Mouse (Mus musculus) left cerebral cortex, postnatal 36 days (tissue): Measurements from ENCODE around the gene Mical1. TPM values are rescaled to one million over a fixed set of nuclear protein-coding genes. Genes with fewer than 3 reads are reported as not detected.

Experiments
- DNase-seq, 2 experiments: peaks; one replicate each; pipeline ENCODE4 v3.0.0; 2021 to 2022; ENCODE audit warnings: low spot score in 2 of 2, mixed read lengths in 1 of 2
- intact Hi-C: fragments of 180-260 bp; cut with DNase I; formaldehyde crosslinking; loops from one replicate; pipeline ENCODE4 v1.15.1; 2025
- total RNA-seq, 2 experiments: library from RNA; stranded (reverse); gene quantifications; 2 replicates each; pipeline ENCODE4 v1.2.3; 2021

The Mical1 gene
- total RNA-seq, 2 experiments from 2014 or later: 17.3 to 19.6 TPM

DNA sequence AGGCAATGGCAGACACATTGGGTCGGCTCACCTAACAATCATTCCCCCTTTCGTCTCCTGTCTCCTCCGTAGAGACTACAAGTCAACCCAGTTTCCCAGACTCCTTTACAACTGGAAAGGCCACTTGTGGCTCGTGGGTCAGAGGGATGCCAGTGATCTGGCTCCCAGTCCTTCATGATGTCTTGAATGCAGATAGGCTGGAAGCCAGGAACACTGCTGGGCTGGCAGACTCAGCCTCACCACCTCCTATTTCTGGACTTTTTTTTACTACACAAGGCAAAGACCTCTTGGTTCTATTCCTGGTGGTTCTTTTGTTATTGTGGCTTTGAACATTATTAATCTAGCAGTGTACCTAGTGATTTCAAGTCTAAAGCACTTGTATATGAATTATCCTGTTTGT is 38.2 kb downstream of the Mical1 start:
- intact Hi-C loops: loop anchor here (10.0 kb wide), 1 partner anchor 760 kb away; the partner anchor contains the start of gene Foxo3
- DNase-seq: no peak

DNA sequence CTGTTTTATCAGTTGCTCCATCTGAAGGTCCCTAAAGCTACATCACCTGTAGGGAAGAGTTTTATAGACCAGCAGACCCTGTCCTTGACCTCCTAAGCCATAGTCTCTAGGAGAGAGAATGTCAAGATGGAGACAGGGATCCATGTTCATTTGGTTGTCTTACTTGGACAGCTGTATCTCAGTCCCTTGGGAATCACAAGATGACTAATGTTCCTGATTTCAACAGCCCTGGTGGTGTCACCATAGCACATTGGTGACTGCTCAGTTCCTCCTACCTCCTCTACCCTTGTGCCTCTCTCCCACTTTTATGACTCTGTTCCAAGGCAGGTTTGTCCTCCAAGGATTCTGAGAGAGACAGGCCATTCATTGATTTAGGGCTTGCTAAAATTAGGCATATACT is 38.8 kb downstream of the Mical1 start:
- no peak for DNase-seq
- intact Hi-C loops: loop anchor here (5.0 to 10.0 kb wide), 2 partner anchors 297 to 760 kb away; partner anchors contain the start of gene Foxo3

DNA sequence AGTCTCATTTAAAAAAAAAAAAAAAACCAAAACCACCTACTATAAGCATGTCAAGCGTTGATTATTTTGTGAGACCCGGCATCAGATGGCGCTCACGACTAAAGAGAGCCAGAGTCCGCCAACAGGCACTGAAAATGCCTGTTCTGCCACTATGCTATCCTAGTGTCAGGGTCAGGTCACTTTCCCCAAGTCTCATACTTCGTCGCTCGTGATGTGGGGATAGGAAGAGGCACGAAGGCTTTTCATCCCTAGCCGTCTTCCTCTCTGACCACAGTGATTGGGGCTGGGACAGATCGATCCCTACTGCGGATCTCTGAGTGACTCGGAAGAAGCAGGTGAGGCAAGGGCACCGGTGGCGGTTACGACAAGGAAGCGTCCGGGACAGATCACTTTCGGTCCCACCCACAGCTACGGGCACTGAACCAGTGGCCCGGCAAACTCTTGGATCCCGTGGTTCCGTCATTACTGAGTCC is 42.4 kb downstream of the Mical1 start:
- intact Hi-C loops: loop anchor here (2.0 to 10.0 kb wide), 3 partner anchors 164 to 756 kb away; partner anchors contain the start of gene Foxo3
- DNase-seq: peak; percentile 58 to 59

DNA sequence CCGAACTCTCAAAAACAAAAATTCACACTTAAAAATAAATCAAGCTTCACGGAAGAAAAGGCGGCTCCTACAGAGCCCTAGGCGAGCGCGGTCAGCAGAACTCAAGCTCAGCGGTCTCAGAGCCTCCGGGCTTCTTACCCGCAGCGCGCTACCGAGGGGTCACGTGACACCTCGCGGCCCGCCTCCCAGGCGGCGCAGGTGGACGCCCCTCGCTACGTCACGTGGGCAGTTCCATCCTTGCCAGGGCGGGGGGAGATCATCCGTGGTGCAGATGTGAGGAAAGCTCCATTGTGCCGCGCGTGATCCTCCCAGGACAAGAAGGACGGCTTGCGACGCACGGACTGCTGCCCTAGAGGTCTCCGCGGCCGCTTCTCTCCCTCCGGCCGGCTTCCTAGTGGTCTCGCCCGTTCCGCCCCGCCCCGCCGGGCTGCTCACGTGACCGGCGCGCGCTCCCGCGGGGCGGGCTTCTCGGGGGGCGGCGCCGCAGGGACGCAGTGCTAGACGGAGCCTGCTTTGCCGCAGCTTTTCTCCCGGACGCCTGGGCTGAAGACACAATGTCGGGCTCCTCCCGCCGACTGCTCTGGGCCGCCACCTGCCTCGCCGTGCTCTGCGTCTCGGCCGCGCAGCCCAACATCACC is 43.0 kb downstream of the Mical1 start, which contains the start of gene Cd164:
TSS of gene Cd164 (plus strand) at position 434 of the 638 bp plus-strand sequence.
- DNase-seq: peak; percentile 91 to 92
- intact Hi-C loops: loop anchor here (2.0 to 10.0 kb wide), 3 partner anchors 164 to 756 kb away; partner anchors contain the start of gene Foxo3

DNA sequence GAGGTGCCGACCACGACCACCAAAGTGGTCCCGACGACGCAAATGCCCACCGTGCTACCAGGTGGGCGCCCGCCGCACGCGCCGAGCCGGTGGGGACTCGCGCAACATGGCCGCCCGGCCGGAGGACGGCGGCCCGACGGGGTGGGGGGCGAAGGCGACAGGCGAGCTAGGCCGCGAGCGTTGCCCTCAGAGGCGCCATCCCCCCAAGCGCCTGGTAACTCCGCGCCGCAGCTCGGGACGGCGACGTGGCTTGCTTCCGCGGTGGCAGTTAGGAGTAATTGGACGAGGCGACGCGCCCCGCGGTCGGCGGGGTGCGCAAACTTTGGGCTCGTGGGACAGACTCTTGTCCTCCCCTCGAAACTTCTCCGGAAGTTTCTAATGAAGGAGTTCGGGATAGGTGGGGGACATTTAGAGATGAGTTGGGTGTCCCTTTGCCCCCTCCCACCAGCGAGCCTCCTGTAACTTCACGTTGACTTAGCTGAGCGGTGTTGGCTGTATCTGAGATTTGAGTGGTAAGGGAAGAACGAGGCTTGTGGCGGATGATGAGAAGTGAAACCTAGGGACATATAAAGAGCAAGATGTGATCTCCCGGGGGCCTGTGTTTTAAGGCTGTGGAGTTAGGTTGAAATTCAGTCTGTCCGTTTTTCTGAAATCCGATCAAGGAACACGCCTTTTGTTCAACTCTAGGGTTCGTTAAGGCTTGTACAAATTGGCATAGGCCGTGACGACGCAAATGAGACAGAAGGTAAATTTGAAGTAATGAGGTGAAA is 43.7 kb downstream of the Mical1 start:
- intact Hi-C loops: loop anchor here (2.0 to 10.0 kb wide), 4 partner anchors 52 to 755 kb away; partner anchors contain the start of gene Foxo3
- no peak for DNase-seq

DNA sequence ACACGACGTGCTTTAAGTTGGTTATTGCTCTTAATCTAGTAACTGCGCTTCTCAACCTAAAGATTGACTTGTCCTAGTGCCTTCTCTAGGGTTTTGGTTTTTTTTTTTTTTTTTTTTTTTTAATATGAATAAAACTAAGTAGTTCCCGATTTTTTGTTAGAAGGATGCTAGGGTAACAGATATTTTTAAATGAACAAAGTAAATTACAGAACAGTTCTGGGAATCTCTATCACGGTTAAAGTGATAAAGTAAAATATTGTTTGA is 44.2 kb downstream of the Mical1 start:
- intact Hi-C loops: loop anchor here (5.0 kb wide), 1 partner anchor 52 kb away; no protein-coding TSS in a partner anchor
- no peak for DNase-seq

DNA sequence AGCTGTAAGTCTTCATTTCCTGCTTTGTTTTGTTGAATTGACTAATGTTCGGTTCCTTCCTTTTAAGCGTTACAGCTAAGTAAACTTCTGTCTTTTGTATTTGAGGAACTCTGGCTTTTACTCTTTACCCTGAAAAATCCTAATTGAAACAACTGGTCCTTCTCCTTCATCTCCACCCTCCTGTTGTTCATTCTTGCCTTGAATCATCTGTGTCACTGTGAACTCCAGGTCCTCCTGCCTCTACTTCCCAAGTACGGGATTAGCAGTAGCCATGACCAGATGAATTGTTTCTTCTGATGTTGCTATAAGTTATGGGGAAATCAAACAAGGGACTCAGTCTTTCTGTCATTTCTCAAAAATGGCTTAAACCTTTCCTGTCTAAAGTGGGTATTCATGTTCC is 47.3 kb downstream of the Mical1 start:
- no peak for DNase-seq
- intact Hi-C loops: loop anchor here (5.0 kb wide), 1 partner anchor 49 kb away; no protein-coding TSS in a partner anchor

DNA sequence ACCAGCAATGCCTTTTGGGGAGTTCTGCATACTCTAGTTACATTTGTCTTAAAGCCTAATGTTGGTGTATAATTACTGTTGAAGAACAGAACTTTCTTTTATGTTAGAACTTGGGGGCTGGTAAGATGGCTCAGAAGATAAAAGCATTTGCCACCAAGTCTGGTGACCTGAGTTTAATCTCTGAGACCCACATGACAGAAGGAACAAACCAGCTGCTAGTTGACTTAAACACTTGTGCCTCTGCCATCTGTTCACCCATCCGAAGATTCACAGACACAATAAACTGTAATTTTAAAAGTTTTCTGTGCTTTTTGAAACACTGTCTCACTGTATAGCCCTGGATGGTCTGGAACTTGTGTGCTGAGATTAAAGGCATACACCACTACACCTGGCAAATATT is 49.6 kb downstream of the Mical1 start:
- DNase-seq: no peak
- intact Hi-C loops: no loop called here

DNA sequence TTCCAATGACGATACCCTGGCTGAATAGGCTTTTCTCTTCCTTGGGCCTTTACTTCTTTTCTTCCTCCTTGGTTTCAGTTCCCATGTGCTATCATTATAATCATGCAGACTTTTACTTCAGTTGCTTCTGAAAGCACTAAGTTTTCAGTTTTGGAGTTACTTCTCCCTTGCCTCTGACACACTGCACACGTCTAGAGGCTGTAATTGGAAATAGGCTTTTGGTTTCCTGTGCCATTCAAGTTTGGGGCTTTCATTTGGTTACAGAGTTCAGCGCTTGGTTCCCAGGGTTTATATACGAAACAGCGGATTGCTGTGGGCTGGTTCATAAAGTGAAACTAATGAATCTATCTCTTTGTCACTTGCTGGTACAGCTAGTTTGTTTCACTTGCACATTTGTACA is 53.9 kb downstream of the Mical1 start:
- intact Hi-C loops: no loop called here
- DNase-seq: no peak

DNA sequence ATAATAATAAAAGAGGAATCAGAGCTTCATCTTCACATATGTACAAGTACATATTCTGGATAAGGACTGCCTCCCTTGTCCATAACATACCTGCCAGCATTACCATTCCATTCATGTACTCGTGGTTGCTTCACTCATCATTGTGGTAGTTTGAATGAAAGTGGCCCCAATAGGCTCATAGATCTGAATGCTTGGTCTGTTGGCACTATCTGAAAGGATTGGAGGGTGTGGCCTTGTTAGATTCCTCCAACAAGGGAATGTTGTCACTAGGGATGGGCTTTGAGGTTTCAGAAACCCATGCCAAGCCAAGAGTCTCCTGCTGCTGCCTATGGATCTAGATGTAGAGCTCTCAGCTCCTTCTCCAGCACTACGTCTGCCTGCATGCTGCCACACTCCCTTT is 59.9 kb downstream of the Mical1 start:
- DNase-seq: no peak
- intact Hi-C loops: no loop called here

Other genes with a start within 250 kb of the Mical1 start
- 10 to 100 TPM; 25.3 to 26.6 TPM for gene Fig4, start 173.1 kb upstream of the Mical1 start, total RNA-seq
- gene Ak9, start 172.3 kb upstream of the Mical1 start, total RNA-seq: under 1 TPM; 0.05 TPM
- 10 to 100 TPM; 16.3 to 22.7 TPM for gene Zbtb24, start 25.9 kb upstream of the Mical1 start, total RNA-seq
- 10 to 100 TPM; 18.5 to 20.6 TPM for gene Smpd2, start 14.1 kb downstream of the Mical1 start, total RNA-seq
- 1 to 10 TPM; 6.5 to 9.3 TPM for gene Ppil6, start 14.1 kb downstream of the Mical1 start, total RNA-seq
- 10 to 100 TPM; 59.0 to 64.6 TPM for gene Cd164, start 43.1 kb downstream of the Mical1 start, total RNA-seq
- gene Ccdc162, start 240.3 kb downstream of the Mical1 start, total RNA-seq: 1 to 10 TPM; 1.6 to 1.7 TPM